13 mouse cellular contexts compared by ENCODE assay signal in genomic region chr12:69833982-69834604, GRCm38 (mm10). TPM values are rescaled to one million over a fixed set of nuclear protein-coding genes. Genes with fewer than 3 reads are reported as not detected.
DNase-seq lines count a peak whose midpoint lies in the region.
"Had no signal": no experiment of that assay in that cellular context is flagged by ENCODE, and none has a peak within 500 bp of the region (broad histone marks: within the 10 kb centered on the region; RNA-seq: fewer than 3 reads in every experiment).

No protein-coding gene starts in this region.

- peak; percentile 47 to 74 for DNase-seq in adrenal gland, adult (ENCODE audit: inconsistent age in 2 of 2, low spot score in 1 of 2)
- no peak for DNase-seq in adrenal gland, adult 18-20 months (ENCODE audit: low spot score in 2 of 2)
- peak; percentile 27 to 46 for DNase-seq in layer of hippocampus, adult 18-20 months (ENCODE audit: low spot score in 2 of 2)
- no peak for DNase-seq in layer of hippocampus, postnatal 10 days (ENCODE audit: low spot score in 2 of 2)
- peak; percentile 78 for DNase-seq in right cerebral cortex, adult 18-20 months
- no peak for DNase-seq in right cerebral cortex, postnatal 14 days
- DNase-seq in telencephalon, adult 2 months (ENCODE audit: low read depth, low spot score), result peak; percentile 67
- no peak for DNase-seq in ovary, postnatal 14 days (ENCODE audit: low spot score)
- DNase-seq: cerebellum, adult 11 months; cerebellum, postnatal 25 days; retina, postnatal 1 day; thymus, postnatal 36 days had no signal

RNA-seq across cellular contexts. Expression of gene Cdkl1, which starts 43.0 kb away (rescaled TPM):
- 1 to 10 TPM; 1.7 to 2.2 TPM for total RNA-seq in adrenal gland, adult 18-20 months (2021)
- 10 to 100 TPM; 24.3 to 25.0 TPM for total RNA-seq in layer of hippocampus, adult 18-20 months (2021)
- total RNA-seq in layer of hippocampus, postnatal 10 days (2021), result 10 to 100 TPM; 25.1 to 27.9 TPM
- total RNA-seq: CH12.LX had no signal

RNA-seq across cellular contexts. Expression of gene Atl1, which starts 58.3 kb away (rescaled TPM):
- total RNA-seq in adrenal gland, adult 18-20 months (2021), result 1 to 10 TPM; 4.9 to 8.9 TPM
- 100 to 1,000 TPM; 192 to 198 TPM for total RNA-seq in layer of hippocampus, adult 18-20 months (2021)
- 100 to 1,000 TPM; 200 to 201 TPM for total RNA-seq in layer of hippocampus, postnatal 10 days (2021)

RNA-seq across cellular contexts. Expression of gene Map4k5, which starts 58.9 kb away (rescaled TPM):
- 10 to 100 TPM; 24.3 to 27.3 TPM for total RNA-seq in adrenal gland, adult 18-20 months (2021)
- total RNA-seq in layer of hippocampus, adult 18-20 months (2021), result 10 to 100 TPM; 45.8 to 48.9 TPM
- total RNA-seq in layer of hippocampus, postnatal 10 days (2021), result 10 to 100 TPM; 46.1 to 47.5 TPM

Comparison
In these comparisons a context has a peak if more than half of its experiments do, and no peak if none do; other contexts are left out.
1. DNase-seq: peak in adrenal gland, adult (2 of 2), layer of hippocampus, adult 18-20 months (2 of 2), right cerebral cortex, adult 18-20 months (single experiment) and telencephalon, adult 2 months (single experiment); none in adrenal gland, adult 18-20 months (0 of 2), layer of hippocampus, postnatal 10 days (0 of 2), right cerebral cortex, postnatal 14 days (single experiment) and ovary, postnatal 14 days (single experiment).
2. RNA of gene Cdkl1, which starts 43.0 kb away (total RNA-seq): 25.1 to 27.9 TPM in layer of hippocampus, postnatal 10 days and 24.3 to 25.0 TPM in layer of hippocampus, adult 18-20 months; 1.7 to 2.2 TPM in adrenal gland, adult 18-20 months; every median in the first group is over 4 times any median in the second.
3. RNA of gene Atl1, which starts 58.3 kb away (total RNA-seq): 200 to 201 TPM in layer of hippocampus, postnatal 10 days and 192 to 198 TPM in layer of hippocampus, adult 18-20 months; 4.9 to 8.9 TPM in adrenal gland, adult 18-20 months; every median in the first group is over 10 times any median in the second.